Mouse (Mus musculus): ENCODE measurements around the gene Dbf4. TPM values are rescaled to one million over a fixed set of nuclear protein-coding genes. Genes with fewer than 3 reads are reported as not detected.

Dbf4 gene
- polyA plus RNA-seq, 1 experiment from 2014 or later: 43.4 TPM

GRCm38 (mm10) chr5:8416683-8417413, 5.7 kb downstream of the Dbf4 start:
- 84% methylated on average over 3 of the region's 3 CpGs for WGBS
- Histone ChIP-seq H3K4me1 (peaks cover 5% of the 10 kb centered on the region), H3K4me2 (no peak overlapping the region), H3K4me3 (no peak overlapping the region), H3K27ac (no peak overlapping the region), H3K9ac (no peak overlapping the region), H3K36me3 (peaks cover 35% of the 10 kb centered on the region), H3K27me3 (no peaks in the 10 kb centered on the region), H3K9me3 (no peaks in the 10 kb centered on the region)
- ATAC-seq (ENCODE audit: insufficient number of reproducible peaks, insufficient read depth, low FRiP score, low TSS enrichment, low read depth): no peak

- Histone ChIP-seq H3K9me3 (no peaks in the 10 kb centered on the region), H3K9ac (no peak overlapping the region), H3K4me1 (no peaks in the 10 kb centered on the region), H3K27ac (no peak overlapping the region), H3K36me3 (peaks cover 55% of the 10 kb centered on the region), H3K4me2 (no peak overlapping the region), H3K27me3 (no peaks in the 10 kb centered on the region), H3K4me3 (no peak overlapping the region)
- 91% methylated on average over 4 of the region's 4 CpGs for WGBS
- ATAC-seq (ENCODE audit: insufficient number of reproducible peaks, insufficient read depth, low FRiP score, low TSS enrichment, low read depth): no peak
Observed at GRCm38 (mm10) chr5:8408746-8409145, 13.8 kb downstream of the Dbf4 start.

GRCm38 (mm10) chr5:8397587-8398249, 24.8 kb downstream of the Dbf4 start:
- Histone ChIP-seq H3K4me2 (no peak overlapping the region), H3K4me1 (no peaks in the 10 kb centered on the region), H3K36me3 (peaks cover 32% of the 10 kb centered on the region), H3K9ac (no peak overlapping the region), H3K27me3 (no peaks in the 10 kb centered on the region), H3K9me3 (no peaks in the 10 kb centered on the region), H3K27ac (no peak overlapping the region), H3K4me3 (no peak overlapping the region)
- 94% methylated on average over 13 of the region's 13 CpGs for WGBS
- no peak for ATAC-seq (ENCODE audit: insufficient number of reproducible peaks, insufficient read depth, low FRiP score, low TSS enrichment, low read depth)

- WGBS: 77% methylated on average over 1 of the region's 1 CpGs
- Histone ChIP-seq H3K27ac (no peak overlapping the region), H3K4me1 (no peaks in the 10 kb centered on the region), H3K9ac (no peak overlapping the region), H3K27me3 (no peaks in the 10 kb centered on the region), H3K36me3 (peaks cover 18% of the 10 kb centered on the region), H3K4me2 (no peak overlapping the region), H3K9me3 (no peaks in the 10 kb centered on the region), H3K4me3 (no peak overlapping the region)
- no peak for ATAC-seq (ENCODE audit: insufficient number of reproducible peaks, insufficient read depth, low FRiP score, low TSS enrichment, low read depth)
Observed at GRCm38 (mm10) chr5:8393891-8394583, 28.5 kb downstream of the Dbf4 start.

GRCm38 (mm10) chr5:8374297-8374906, 48.1 kb downstream of the Dbf4 start:
- Histone ChIP-seq H3K4me2 (no peak overlapping the region), H3K36me3 (no peaks in the 10 kb centered on the region), H3K9ac (no peak overlapping the region), H3K27me3 (no peaks in the 10 kb centered on the region), H3K4me1 (no peaks in the 10 kb centered on the region), H3K9me3 (no peaks in the 10 kb centered on the region), H3K27ac (no peak overlapping the region), H3K4me3 (no peak overlapping the region)
- WGBS: 74% methylated on average over 5 of the region's 5 CpGs
- no peak for ATAC-seq (ENCODE audit: insufficient number of reproducible peaks, insufficient read depth, low FRiP score, low TSS enrichment, low read depth)

GRCm38 (mm10) chr5:8373415-8373814, 49.1 kb downstream of the Dbf4 start:
- H3K9ac ChIP-seq: no peak overlapping the region
- ATAC-seq (ENCODE audit: insufficient number of reproducible peaks, insufficient read depth, low FRiP score, low TSS enrichment, low read depth): no peak
- H3K4me1 ChIP-seq: no peaks in the 10 kb centered on the region
- no peak overlapping the region for H3K4me3 ChIP-seq
- H3K36me3 ChIP-seq: no peaks in the 10 kb centered on the region
- peaks cover 7% of the 10 kb centered on the region; the same call in 1 of the 2 replicates for H3K27me3 ChIP-seq
- no peak overlapping the region for H3K4me2 ChIP-seq
- no peaks in the 10 kb centered on the region for H3K9me3 ChIP-seq
- WGBS: 64% methylated on average over 4 of the region's 4 CpGs
- H3K27ac ChIP-seq: no peak overlapping the region

GRCm38 (mm10) chr5:8368781-8369180, 53.7 kb downstream of the Dbf4 start:
- H3K4me2 ChIP-seq: no peak overlapping the region
- no peaks in the 10 kb centered on the region for H3K9me3 ChIP-seq
- H3K27me3 ChIP-seq: peaks cover 9% of the 10 kb centered on the region; the same call in 1 of the 2 replicates
- no peak overlapping the region for H3K4me3 ChIP-seq
- no peaks in the 10 kb centered on the region for H3K36me3 ChIP-seq
- no peak for ATAC-seq (ENCODE audit: insufficient number of reproducible peaks, insufficient read depth, low FRiP score, low TSS enrichment, low read depth)
- peaks cover 3% of the 10 kb centered on the region; the same call in 1 of the 2 replicates for H3K4me1 ChIP-seq
- no peak overlapping the region for H3K27ac ChIP-seq
- WGBS: 87% methylated on average over 5 of the region's 5 CpGs
- H3K9ac ChIP-seq: no peak overlapping the region

- peaks cover 3% of the 10 kb centered on the region; the same call in 1 of the 2 replicates for H3K4me1 ChIP-seq
- no peak overlapping the region for H3K27ac ChIP-seq
- H3K4me2 ChIP-seq: peak overlapping the region; percentile 84
- H3K9ac ChIP-seq: peak overlapping the region; percentile 78
- H3K4me3 ChIP-seq: peak overlapping the region; percentile 80
- ATAC-seq (ENCODE audit: insufficient number of reproducible peaks, insufficient read depth, low FRiP score, low TSS enrichment, low read depth): peak; percentile 50; the same call in 1 of the 2 replicates
- H3K9me3 ChIP-seq: no peaks in the 10 kb centered on the region
- H3K27me3 ChIP-seq: peaks cover 9% of the 10 kb centered on the region; the same call in 1 of the 2 replicates
- no peaks in the 10 kb centered on the region for H3K36me3 ChIP-seq
- 34% methylated on average over 7 of the region's 7 CpGs for WGBS
Observed at GRCm38 (mm10) chr5:8368328-8368692, 54.2 kb downstream of the Dbf4 start.

- under 1% methylated on average over 50 of the region's 55 CpGs for WGBS
- Histone ChIP-seq H3K27ac (peak within 1 kb of the TSS; percentile 75), H3K9me3 (no peaks in the 10 kb centered on the region), H3K36me3 (no peaks in the 10 kb centered on the region), H3K4me2 (peak within 1 kb of the TSS; percentile 84), H3K4me1 (peaks cover 3% of the 10 kb centered on the region; the same call in 1 of the 2 replicates), H3K27me3 (peaks cover 9% of the 10 kb centered on the region; the same call in 1 of the 2 replicates), H3K4me3 (peak within 1 kb of the TSS; percentile 80), H3K9ac (peak within 1 kb of the TSS; percentile 78)
- ATAC-seq (ENCODE audit: insufficient number of reproducible peaks, insufficient read depth, low FRiP score, low TSS enrichment, low read depth): peak; percentile 88
Observed at GRCm38 (mm10) chr5:8367614-8368327, 54.7 kb downstream of the Dbf4 start, which contains the start of gene Adam22. Gene Adam22 (minus strand): TSS chr5:8368160.

GRCm38 (mm10) chr5:8366771-8367613, 55.5 kb downstream of the Dbf4 start:
- Histone ChIP-seq H3K4me3 (peak overlapping the region; percentile 80), H3K9me3 (no peaks in the 10 kb centered on the region), H3K36me3 (no peaks in the 10 kb centered on the region), H3K4me2 (peak overlapping the region; percentile 84), H3K27me3 (peaks cover 9% of the 10 kb centered on the region; the same call in 1 of the 2 replicates), H3K9ac (peak overlapping the region; percentile 78), H3K27ac (no peak overlapping the region), H3K4me1 (peaks cover 3% of the 10 kb centered on the region; the same call in 1 of the 2 replicates)
- 1% methylated on average over 24 of the region's 25 CpGs for WGBS
- 0 out of 2 replicates have a peak, but pooled peaks have one; percentile 41 for ATAC-seq (ENCODE audit: insufficient number of reproducible peaks, insufficient read depth, low FRiP score, low TSS enrichment, low read depth)

All from embryonic facial prominence, embryonic 13.5 days (tissue).